Mouse (Mus musculus) spleen, embryonic (tissue): ENCODE measurements around the gene Lmx1b.

Experiments used
- CTCF ChIA-PET: fragments of 350-600 bp; sonication (Branson Sonifier 250); formaldehyde crosslinking; loops from one replicate; lab custom pipeline; 2022; lab: Charles Lee

The Lmx1b gene

GRCm38 (mm10) chr2:33543429-33544202 is 96.7 kb downstream of the Lmx1b start:
- CTCF ChIA-PET: no interaction called here

GRCm38 (mm10) chr2:33542696-33543428 is 97.4 kb downstream of the Lmx1b start:
- CTCF ChIA-PET: no interaction called here

GRCm38 (mm10) chr2:33525274-33526055 is 114.8 kb downstream of the Lmx1b start:
- CTCF ChIA-PET: no interaction called here

- CTCF ChIA-PET: no interaction called here
Measured at GRCm38 (mm10) chr2:33515856-33516255, 124.5 kb downstream of the Lmx1b start.

GRCm38 (mm10) chr2:33515431-33515830 is 124.9 kb downstream of the Lmx1b start:
- CTCF ChIA-PET: no interaction called here
